Mouse (Mus musculus): ENCODE measurements at regions not wholly inside any gene's neighbourhood (a gene's known extent, or its start where the extent isn't known, plus 50 kb on each side); places are given as distances from the start of the nearest gene placed in this dataset.

DNA sequence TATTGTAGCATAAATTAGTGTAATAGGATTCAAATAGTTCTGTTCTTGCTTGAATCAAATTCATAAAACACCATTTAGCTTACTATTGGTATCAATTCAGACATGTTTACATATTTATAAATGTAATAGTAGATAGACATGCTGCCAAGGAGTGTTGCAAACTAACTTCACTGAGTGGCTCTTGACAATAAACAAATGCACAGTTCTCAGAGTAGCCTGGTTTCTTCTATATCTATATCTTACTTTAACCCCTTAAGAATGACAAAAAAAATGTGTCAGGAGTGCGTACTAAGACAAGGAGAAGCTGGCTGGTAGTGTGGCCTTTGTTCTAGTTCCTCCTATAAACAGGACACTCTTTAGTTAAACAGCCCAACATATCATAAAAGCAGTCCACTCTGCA is 213.0 kb upstream of the Nrsn1 start:
- no peaks in the 10 kb centered on the region for H3K27me3 ChIP-seq (ENCODE audit: control insufficient read depth, insufficient read depth, low read length)
- H3K4me2 ChIP-seq (ENCODE audit: low read depth), result no peak overlapping the region
- H3K4me3 ChIP-seq (ENCODE audit: low read depth, low read length), result no peak overlapping the region
- no peak for ATAC-seq (ENCODE audit: insufficient read depth, low FRiP score, low TSS enrichment)
- no peak overlapping the region for H3K9ac ChIP-seq (ENCODE audit: low read length)
- DNase-seq (ENCODE audit: low spot score), result no peak
- no peaks in the 10 kb centered on the region for H3K9me3 ChIP-seq (ENCODE audit: control insufficient read depth, low read length)
- no peak overlapping the region for H3K27ac ChIP-seq (ENCODE audit: low read depth, low read length)
- no peaks in the 10 kb centered on the region for H3K4me1 ChIP-seq (ENCODE audit: control insufficient read depth, insufficient read depth, low read length)
- WGBS, result 77% methylated on average over 1 of the region's 1 CpGs
- H3K36me3 ChIP-seq (ENCODE audit: control insufficient read depth, insufficient read depth, low read length), result no peaks in the 10 kb centered on the region

DNA sequence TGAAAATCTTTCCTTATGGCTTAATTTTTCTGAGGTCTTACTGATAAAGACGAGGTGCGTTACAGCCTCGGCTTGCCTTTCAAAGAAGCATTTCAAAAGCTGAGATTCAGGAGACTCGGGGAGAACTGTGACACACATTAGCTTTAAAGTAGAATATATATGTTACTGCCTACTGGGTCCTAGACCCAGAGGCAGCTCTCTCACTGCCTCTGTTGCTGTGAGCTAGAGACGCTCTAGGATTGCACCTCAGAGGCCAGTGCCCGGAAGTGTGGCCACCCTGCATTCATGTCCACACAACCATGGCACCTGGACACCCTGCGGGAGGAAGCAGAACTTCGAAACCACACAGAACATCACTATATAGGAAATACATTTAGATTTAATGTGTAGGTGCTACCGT is 181.6 kb upstream of the Nrsn1 start:
- H3K4me2 ChIP-seq (ENCODE audit: low read depth), result no peak overlapping the region
- 66% methylated on average over 9 of the region's 9 CpGs for whole genome bisulfite sequencing
- no peaks in the 10 kb centered on the region for H3K36me3 ChIP-seq (ENCODE audit: control insufficient read depth, insufficient read depth, low read length)
- no peak for DNase-seq (ENCODE audit: low spot score)
- ATAC-seq (ENCODE audit: insufficient read depth, low FRiP score, low TSS enrichment), result no peak
- 0 out of 2 replicates have a peak overlapping the region, but pooled peaks have one; percentile 3 for H3K9ac ChIP-seq (ENCODE audit: low read length)
- H3K27ac ChIP-seq (ENCODE audit: low read depth, low read length), result 0 out of 2 replicates have a peak overlapping the region, but pooled peaks have one; percentile 11
- no peaks in the 10 kb centered on the region for H3K9me3 ChIP-seq (ENCODE audit: control insufficient read depth, low read length)
- H3K4me1 ChIP-seq (ENCODE audit: control insufficient read depth, insufficient read depth, low read length), result 0 out of 2 replicates have a peak, but pooled peaks cover 5% of the 10 kb centered on the region
- no peaks in the 10 kb centered on the region for H3K27me3 ChIP-seq (ENCODE audit: control insufficient read depth, insufficient read depth, low read length)
- H3K4me3 ChIP-seq (ENCODE audit: low read depth, low read length), result no peak overlapping the region

DNA sequence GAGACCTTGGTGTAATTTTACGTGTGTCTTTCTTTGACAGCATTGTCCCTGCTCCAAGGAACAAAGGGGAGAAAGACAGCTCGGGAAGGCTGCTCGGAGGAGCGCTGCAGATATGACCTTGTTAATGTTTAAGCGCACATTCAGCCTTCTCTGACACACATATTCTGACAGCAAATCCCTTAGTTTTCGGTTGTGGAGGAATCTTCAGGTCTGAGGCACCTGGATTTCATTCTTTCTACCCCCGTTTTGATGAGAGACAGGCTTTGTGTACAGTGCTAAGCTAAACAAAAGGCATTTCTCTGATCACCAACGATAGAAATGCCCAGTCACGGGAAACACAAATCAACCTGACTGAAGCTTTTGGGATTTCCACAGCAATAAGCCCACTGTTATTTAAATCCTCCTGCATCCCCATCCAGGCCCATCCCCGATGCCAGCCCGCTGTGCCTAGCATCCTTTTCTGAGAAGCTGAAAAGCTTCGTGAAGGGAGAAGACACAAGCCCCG is 181.1 kb upstream of the Nrsn1 start:
- Histone ChIP-seq H3K27ac (ENCODE audit: low read depth, low read length) (0 out of 2 replicates have a peak overlapping the region, but pooled peaks have one; percentile 11), H3K9me3 (ENCODE audit: control insufficient read depth, low read length) (no peaks in the 10 kb centered on the region), H3K36me3 (ENCODE audit: control insufficient read depth, insufficient read depth, low read length) (no peaks in the 10 kb centered on the region), H3K27me3 (ENCODE audit: control insufficient read depth, insufficient read depth, low read length) (no peaks in the 10 kb centered on the region), H3K9ac (ENCODE audit: low read length) (peak overlapping the region; percentile 41; the same call in 1 of the 2 replicates), H3K4me3 (ENCODE audit: low read depth, low read length) (no peak overlapping the region), H3K4me2 (ENCODE audit: low read depth) (no peak overlapping the region), H3K4me1 (ENCODE audit: control insufficient read depth, insufficient read depth, low read length) (0 out of 2 replicates have a peak, but pooled peaks cover 5% of the 10 kb centered on the region)
- 21% methylated on average over 13 of the region's 13 CpGs for WGBS
- ATAC-seq (ENCODE audit: insufficient read depth, low FRiP score, low TSS enrichment), result peak; percentile 61
- DNase-seq (ENCODE audit: low spot score), result peak; percentile 18

DNA sequence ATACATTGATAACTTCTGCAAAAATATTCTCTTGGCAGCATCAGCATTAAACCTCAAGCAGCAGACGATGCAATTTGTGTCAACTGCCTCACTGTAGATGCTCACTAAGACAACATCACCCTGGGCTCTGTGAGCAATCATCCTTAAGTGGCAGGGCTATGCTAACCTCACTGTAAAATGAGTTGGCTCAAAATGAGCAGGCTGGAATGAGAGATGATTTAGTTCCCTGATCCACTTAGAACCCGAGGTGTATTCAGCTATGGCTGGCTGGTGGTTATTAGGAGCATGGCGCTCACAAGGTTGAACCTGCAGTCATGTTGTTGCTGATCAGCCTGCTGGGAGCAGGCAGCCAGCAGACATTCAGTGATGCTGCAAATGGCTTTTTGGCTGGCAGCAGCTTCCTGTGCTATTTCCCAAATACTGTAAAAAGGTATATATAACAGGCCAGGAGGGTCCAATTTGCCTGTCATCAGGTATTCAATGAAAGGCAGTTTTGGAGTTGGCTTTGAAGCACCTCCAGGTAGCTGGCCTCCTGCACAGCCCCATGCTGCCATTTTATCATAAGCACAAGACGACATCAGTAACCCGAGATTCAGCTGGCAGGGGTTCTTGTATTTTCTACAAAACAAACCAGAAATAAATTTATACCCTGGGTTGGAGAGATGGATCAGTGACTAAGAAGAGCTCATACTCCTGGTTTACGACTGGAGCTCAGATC is 159.6 kb upstream of the Nrsn1 start:
- 79% methylated on average over 6 of the region's 6 CpGs for WGBS
- Histone ChIP-seq H3K27ac (ENCODE audit: low read depth, low read length) (no peak overlapping the region), H3K4me2 (ENCODE audit: low read depth) (no peak overlapping the region), H3K4me1 (ENCODE audit: control insufficient read depth, insufficient read depth, low read length) (no peaks in the 10 kb centered on the region), H3K9ac (ENCODE audit: low read length) (no peak overlapping the region), H3K9me3 (ENCODE audit: control insufficient read depth, low read length) (no peaks in the 10 kb centered on the region), H3K4me3 (ENCODE audit: low read depth, low read length) (no peak overlapping the region), H3K27me3 (ENCODE audit: control insufficient read depth, insufficient read depth, low read length) (no peaks in the 10 kb centered on the region), H3K36me3 (ENCODE audit: control insufficient read depth, insufficient read depth, low read length) (no peaks in the 10 kb centered on the region)
- ATAC-seq (ENCODE audit: insufficient read depth, low FRiP score, low TSS enrichment) (no peak), DNase-seq (ENCODE audit: low spot score) (no peak)

DNA sequence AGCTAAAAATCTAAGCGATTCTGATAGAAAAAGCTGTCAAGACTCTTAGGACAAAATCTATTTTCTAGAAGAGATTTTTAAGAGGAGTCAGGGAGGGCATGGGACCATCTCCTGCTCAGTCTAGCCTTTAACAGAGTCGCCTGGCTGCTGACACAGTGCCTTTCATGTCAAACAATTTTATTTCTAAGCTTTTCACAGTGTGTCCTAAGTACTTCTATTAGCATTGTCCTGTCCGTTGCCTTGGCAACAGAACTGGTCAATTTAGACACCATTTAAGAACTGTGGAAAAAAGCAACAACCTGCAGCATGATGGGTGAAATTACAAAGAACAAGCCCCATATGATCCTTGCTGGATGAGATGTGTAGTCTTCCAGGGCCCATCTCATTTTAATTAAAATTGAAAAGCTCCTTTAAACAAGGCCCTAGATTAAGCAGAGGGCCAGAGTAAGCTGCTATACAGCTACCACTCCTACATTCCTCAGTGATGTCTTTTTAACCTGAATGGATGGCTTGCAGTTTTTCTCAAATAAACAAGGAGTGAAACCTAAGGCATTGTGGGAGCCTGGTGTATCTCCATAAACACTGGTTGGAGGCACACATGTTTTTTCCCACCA is 133.0 kb upstream of the Nrsn1 start:
- Histone ChIP-seq H3K27me3 (ENCODE audit: control insufficient read depth, insufficient read depth, low read length) (no peaks in the 10 kb centered on the region), H3K9ac (ENCODE audit: low read length) (no peak overlapping the region), H3K27ac (ENCODE audit: low read depth, low read length) (no peak overlapping the region), H3K4me3 (ENCODE audit: low read depth, low read length) (no peak overlapping the region), H3K36me3 (ENCODE audit: control insufficient read depth, insufficient read depth, low read length) (no peaks in the 10 kb centered on the region), H3K4me2 (ENCODE audit: low read depth) (no peak overlapping the region), H3K4me1 (ENCODE audit: control insufficient read depth, insufficient read depth, low read length) (peaks cover 18% of the 10 kb centered on the region), H3K9me3 (ENCODE audit: control insufficient read depth, low read length) (no peaks in the 10 kb centered on the region)
- peak; percentile 24 for DNase-seq (ENCODE audit: low spot score)
- peak; percentile 79 for ATAC-seq (ENCODE audit: insufficient read depth, low FRiP score, low TSS enrichment)
- 36% methylated on average over 3 of the region's 3 CpGs for WGBS

DNA sequence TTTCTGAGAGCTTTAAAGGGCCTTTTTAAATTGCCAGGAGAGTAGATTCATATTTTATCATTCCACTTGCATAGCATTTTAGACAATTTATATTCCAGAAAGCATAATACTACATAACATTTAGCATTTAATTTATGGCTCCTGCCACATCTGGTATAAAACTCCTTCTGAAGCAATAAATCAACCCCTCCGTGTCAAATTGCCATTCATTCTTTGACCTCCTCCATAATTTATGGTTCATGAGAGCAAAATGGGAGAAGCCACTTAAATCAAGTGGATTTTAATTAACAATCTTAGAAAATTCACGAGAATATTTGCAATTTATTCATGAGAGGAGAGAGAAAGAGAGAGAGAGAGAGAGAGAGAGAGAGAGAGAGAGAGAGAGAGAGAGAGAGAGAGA is 132.4 kb upstream of the Nrsn1 start:
- Histone ChIP-seq H3K4me2 (ENCODE audit: low read depth) (no peak overlapping the region), H3K4me3 (ENCODE audit: low read depth, low read length) (no peak overlapping the region), H3K9me3 (ENCODE audit: control insufficient read depth, low read length) (no peaks in the 10 kb centered on the region), H3K9ac (ENCODE audit: low read length) (no peak overlapping the region), H3K36me3 (ENCODE audit: control insufficient read depth, insufficient read depth, low read length) (no peaks in the 10 kb centered on the region), H3K4me1 (ENCODE audit: control insufficient read depth, insufficient read depth, low read length) (peaks cover 18% of the 10 kb centered on the region), H3K27ac (ENCODE audit: low read depth, low read length) (peak overlapping the region; percentile 45; the same call in 1 of the 2 replicates), H3K27me3 (ENCODE audit: control insufficient read depth, insufficient read depth, low read length) (no peaks in the 10 kb centered on the region)
- no peak for ATAC-seq (ENCODE audit: insufficient read depth, low FRiP score, low TSS enrichment)
- peak; percentile 21 for DNase-seq (ENCODE audit: low spot score)
- 8% methylated on average over 2 of the region's 2 CpGs for WGBS

DNA sequence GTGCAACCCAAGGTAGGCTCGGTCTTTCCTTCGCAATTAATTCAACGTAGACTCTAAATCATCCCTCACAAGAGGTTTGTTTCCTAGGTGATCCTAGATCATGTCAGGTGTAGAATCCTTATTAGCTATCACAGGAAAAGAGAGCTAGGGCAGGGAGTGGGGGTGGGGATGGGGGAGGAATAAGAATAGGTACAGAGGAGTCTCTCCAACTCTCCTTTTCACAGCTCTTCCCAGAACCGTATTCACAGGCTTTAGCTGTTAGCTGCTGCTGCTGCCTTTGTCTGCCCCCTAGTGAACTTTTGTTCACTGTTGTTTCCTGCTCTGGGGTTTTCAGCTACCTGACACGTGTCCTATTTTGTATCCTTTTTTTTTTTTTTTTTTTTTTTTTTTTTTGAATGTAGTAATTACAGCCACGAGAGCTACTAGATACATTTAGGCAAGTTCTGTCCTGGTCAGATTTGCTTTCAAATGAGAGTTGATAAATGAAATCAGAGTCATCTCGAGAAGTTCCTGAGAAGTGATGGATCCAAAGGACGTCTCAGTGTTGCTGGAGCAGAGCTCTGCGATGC is 131.7 kb upstream of the Nrsn1 start:
- Histone ChIP-seq H3K9ac (ENCODE audit: low read length) (no peak overlapping the region), H3K36me3 (ENCODE audit: control insufficient read depth, insufficient read depth, low read length) (no peaks in the 10 kb centered on the region), H3K27ac (ENCODE audit: low read depth, low read length) (peak overlapping the region; percentile 45; the same call in 1 of the 2 replicates), H3K27me3 (ENCODE audit: control insufficient read depth, insufficient read depth, low read length) (no peaks in the 10 kb centered on the region), H3K4me1 (ENCODE audit: control insufficient read depth, insufficient read depth, low read length) (peaks cover 18% of the 10 kb centered on the region), H3K4me2 (ENCODE audit: low read depth) (no peak overlapping the region), H3K4me3 (ENCODE audit: low read depth, low read length) (no peak overlapping the region), H3K9me3 (ENCODE audit: control insufficient read depth, low read length) (no peaks in the 10 kb centered on the region)
- WGBS, result 39% methylated on average over 9 of the region's 9 CpGs
- DNase-seq (ENCODE audit: low spot score), result no peak
- 0 out of 2 replicates have a peak, but pooled peaks have one; percentile 20 for ATAC-seq (ENCODE audit: insufficient read depth, low FRiP score, low TSS enrichment)

DNA sequence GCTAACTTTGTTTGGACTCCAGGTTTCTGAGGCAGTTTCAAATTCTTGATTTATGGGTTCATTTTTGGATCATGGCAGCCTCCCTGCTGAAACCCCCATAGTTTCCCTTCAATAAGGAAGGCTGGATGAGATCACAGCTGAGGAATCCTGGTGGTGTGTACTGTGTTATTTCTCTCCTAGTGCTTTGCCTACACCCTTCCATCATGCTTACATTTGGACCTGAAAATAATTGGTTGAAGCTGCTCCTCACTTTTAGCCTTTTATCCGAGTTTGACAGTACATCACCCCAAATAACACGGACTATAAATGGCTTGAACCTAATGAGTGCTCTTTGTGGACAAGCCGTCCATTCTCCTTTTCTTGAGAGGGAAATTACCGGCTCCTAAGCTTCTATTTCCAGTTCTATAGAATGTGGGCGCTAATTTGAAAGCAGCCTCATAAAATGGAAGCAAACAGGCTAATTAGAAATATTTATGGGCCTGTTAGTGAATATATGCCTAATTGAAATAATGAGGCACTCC is 122.5 kb upstream of the Nrsn1 start:
- Histone ChIP-seq H3K4me1 (ENCODE audit: control insufficient read depth, insufficient read depth, low read length) (no peaks in the 10 kb centered on the region), H3K4me3 (ENCODE audit: low read depth, low read length) (no peak overlapping the region), H3K9me3 (ENCODE audit: control insufficient read depth, low read length) (no peaks in the 10 kb centered on the region), H3K36me3 (ENCODE audit: control insufficient read depth, insufficient read depth, low read length) (no peaks in the 10 kb centered on the region), H3K4me2 (ENCODE audit: low read depth) (no peak overlapping the region), H3K27ac (ENCODE audit: low read depth, low read length) (no peak overlapping the region), H3K9ac (ENCODE audit: low read length) (no peak overlapping the region), H3K27me3 (ENCODE audit: control insufficient read depth, insufficient read depth, low read length) (no peaks in the 10 kb centered on the region)
- DNase-seq (ENCODE audit: low spot score), result no peak
- ATAC-seq (ENCODE audit: insufficient read depth, low FRiP score, low TSS enrichment), result no peak
- 33% methylated on average over 5 of the region's 5 CpGs for WGBS
